Mouse (Mus musculus) ES-E14 (cell line): ENCODE measurements at regions not wholly inside any gene's neighbourhood (a gene's known extent, or its start where the extent isn't known, plus 50 kb on each side); places are given as distances from the start of the nearest gene placed in this dataset.

Source experiments
- HCFC1 ChIP-seq: IDR thresholded peaks from 2 replicates; pipeline ENCODE4 v1.6.1; 2012; ENCODE audit warnings: low read length, inconsistent platforms, borderline replicate concordance; ENCODE audit not compliant: insufficient read depth
- MAFK ChIP-seq: IDR thresholded peaks from 2 replicates; pipeline ENCODE4 v1.6.1; 2014; ENCODE audit warnings: mild to moderate bottlenecking, low read depth, low read length, inconsistent platforms; ENCODE audit not compliant: insufficient read depth

DNA sequence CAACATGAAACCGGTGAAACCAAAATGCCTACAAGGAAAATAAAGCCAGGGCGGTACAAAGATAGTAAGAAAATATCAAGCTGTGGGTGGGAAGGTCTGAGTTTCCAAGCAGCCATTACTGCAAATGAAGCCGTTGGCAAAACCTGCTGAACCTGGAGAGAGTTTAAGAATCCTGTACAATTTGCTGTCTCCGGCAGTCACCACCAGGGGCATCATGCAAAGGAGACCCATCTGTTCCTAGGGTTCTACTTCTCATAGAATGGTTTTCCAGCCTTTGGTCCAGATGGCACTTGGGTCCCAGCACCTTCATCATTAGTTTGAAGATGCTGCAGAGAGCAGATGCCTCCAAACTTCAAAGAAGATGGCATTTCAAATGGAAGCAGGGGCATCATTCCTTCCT is 508.6 kb upstream of the Gm19410 start:
- TF ChIP-seq MAFK (no peak), HCFC1 (no peak)
